Mouse (Mus musculus): ENCODE measurements around the gene Ccdc186.
"Not testable (repeated sequence)": the region's sequence is repeated elsewhere in the genome, so short reads cannot be mapped to it uniquely, and the experiment has no call there.

The Ccdc186 gene

GRCm38 (mm10) chr19:56801656-56802351, 20.2 kb downstream of the Ccdc186 start:
- no peak for DNase-seq (ENCODE audit: low read depth, low spot score)

GRCm38 (mm10) chr19:56800930-56801655, 20.9 kb downstream of the Ccdc186 start:
- no peak for DNase-seq (ENCODE audit: low read depth, low spot score)

- DNase-seq (ENCODE audit: low read depth, low spot score) = no peak
These were observed 21.8 kb downstream of the Ccdc186 start for GRCm38 (mm10) chr19:56800226-56800625.

GRCm38 (mm10) chr19:56797376-56797775, 24.6 kb downstream of the Ccdc186 start:
- no peak for DNase-seq (ENCODE audit: low read depth, low spot score)

- DNase-seq (ENCODE audit: low read depth, low spot score) = no peak
These were observed 33.0 kb downstream of the Ccdc186 start for GRCm38 (mm10) chr19:56788952-56789351.

- no peak for DNase-seq (ENCODE audit: low read depth, low spot score)
These were observed 34.1 kb downstream of the Ccdc186 start for GRCm38 (mm10) chr19:56787911-56788310.

DNA sequence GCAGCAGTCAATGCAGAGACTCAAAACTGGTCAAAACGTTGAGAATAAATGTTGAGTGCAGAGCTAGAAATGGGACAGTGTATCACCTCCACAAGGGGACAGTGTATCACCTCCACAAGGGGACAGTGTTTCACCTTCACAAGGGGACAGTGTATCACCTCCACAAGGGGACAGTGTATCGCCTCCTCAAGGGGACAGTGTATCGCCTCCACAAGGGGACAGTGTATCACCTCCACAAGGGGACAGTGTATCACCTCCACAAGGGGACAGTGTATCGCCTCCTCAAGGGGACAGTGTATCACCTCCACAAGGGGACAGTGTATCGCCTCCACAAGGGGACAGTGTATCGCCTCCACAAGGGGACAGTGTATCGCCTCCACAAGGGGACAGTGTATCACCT, 43.5 kb downstream of the Ccdc186 start:
- not testable (repeated sequence) for DNase-seq (ENCODE audit: low read depth, low spot score)

GRCm38 (mm10) chr19:56776719-56777382, 45.1 kb downstream of the Ccdc186 start:
- DNase-seq (ENCODE audit: low read depth, low spot score) = peak; percentile 25

DNA sequence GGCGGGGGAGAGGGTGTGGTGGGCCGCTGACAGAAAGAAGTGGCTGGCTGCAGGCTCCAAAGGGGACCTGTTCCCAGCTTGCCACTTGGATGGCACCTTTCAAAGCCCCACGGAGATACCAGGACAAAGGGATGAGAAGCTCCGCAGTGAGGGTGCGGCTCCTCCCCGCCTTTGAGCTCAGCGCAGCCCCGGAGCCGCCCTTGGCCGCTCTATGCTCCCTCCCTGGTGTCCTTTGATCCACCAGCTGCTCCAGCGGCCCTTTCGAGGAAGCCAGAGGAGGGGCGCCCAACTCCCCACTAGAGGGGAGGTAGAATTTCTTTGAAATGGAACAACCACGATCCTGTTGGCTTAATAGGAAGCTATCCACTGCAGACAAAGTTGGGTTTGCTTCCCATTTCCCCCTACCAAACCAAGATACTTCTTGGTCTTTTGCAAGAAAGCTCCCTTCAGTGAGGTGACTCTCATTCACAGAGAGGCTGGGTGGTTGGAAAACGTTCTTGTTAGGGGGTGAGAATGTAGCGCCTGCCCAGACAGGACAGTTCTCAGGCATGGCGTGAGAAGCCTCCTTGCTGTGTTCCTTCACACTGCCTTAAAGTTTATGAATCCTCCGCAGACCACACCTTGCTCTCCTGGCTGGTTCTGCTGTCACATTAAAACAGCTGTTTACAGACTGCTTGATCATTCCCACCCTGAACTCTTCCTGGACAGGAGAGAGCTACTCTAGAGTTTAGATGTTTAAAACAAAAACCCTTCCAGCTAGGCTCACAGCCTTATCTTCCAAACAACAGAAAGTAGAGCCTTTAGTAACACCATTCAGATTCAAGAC, 45.9 kb downstream of the Ccdc186 start:
- peak; percentile 16 for DNase-seq (ENCODE audit: low read depth, low spot score)

DNA sequence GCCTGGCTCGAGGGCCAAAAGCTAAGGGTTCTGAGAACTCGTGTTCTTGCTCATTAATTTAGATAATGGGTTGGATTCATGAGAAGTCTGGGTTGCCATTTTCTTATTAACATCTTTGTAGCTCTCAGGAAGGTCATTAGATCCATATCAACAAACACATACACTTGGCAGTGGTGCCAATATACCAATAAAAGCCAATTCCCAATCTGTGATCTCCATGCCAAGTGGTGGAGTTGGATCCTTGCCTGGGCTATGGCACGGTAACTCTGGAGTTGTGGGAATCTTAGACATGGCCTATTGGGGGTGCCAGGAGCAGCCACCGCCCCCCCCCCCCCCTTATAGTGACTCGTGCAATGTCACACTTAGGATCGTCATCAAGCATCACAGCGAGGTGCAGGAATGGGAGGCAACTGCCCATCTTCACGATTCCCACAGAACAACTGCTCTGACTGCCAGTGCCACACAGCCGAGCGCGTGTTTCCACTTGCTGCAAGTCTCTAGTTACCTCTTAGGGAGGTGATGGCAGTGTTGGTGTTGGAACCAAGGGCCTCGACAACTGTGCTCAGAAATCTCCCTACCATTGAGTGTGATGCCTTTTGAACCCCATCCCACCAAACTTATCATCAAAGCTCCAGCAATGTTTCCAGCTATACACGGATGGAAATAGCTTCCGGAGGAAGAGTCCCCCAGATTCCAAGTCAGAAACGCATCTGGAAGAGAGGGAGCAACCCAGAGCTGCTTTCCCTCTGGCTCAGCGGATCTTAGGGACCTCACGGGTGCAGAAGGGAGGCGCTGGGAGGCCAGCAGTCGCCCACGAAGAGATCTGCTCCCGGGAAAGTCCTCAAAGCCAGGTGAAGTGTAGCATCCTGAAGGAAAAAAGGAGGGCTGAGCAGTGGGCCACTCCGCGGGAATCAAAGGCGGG, 46.8 kb downstream of the Ccdc186 start:
- DNase-seq (ENCODE audit: low read depth, low spot score) = no peak

DNA sequence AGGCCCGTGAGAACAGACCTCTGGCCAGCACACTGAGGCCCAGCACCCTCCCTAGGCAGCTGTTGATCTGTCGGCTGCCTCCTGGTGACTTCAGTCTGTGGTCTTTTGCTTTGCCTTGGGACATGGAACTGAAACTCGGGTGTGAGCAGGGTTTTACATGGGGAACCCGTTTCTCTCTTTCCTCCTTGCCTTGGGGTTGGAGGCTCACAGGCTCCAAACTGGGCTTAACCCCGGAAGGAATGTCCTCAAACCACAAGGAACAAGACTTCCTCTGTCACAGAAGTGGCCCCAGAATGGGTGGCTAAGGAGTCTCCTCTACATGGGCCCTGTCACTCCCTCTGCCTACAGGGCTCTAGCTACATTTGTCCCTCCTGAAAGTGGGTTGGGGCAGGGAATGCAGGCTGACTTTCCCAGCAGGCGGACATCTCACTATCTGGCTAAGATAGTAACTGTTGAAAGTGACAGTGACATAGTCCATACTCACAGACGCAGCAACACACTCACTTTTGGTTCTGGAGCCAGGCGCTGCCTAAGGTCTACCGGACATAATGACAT, 47.5 kb downstream of the Ccdc186 start:
- DNase-seq (ENCODE audit: low read depth, low spot score) = no peak

DNA sequence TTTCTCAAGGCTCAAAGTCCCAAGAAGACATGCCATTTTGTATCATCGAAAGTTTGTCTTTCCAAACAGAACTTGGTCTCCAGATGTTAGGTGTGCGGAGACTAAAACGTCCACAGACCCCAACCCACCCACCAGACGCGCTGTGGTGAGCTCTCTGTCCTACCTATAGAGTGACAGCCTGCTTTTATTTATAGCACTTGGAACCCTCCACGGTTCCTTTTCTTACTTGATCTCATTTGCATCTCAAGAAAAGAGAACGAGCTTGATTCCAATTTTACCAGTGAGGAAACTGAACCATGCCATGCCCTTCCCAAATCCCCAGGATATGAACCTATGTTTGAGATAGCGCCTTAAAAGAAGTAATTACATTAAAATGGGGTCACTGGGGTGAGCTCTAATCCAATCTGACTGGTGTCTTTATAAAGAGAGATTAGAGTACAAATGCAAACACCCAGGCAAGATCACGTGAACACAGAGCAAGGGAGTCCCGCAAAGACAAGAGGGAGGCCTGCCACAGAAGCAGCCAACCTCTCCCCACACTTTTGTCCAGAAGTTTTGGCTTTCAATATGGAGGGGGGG, 48.5 kb downstream of the Ccdc186 start:
- no peak for DNase-seq (ENCODE audit: low read depth, low spot score)

GRCm38 (mm10) chr19:56772158-56772557, 49.8 kb downstream of the Ccdc186 start:
- no peak for DNase-seq (ENCODE audit: low read depth, low spot score)

DNA sequence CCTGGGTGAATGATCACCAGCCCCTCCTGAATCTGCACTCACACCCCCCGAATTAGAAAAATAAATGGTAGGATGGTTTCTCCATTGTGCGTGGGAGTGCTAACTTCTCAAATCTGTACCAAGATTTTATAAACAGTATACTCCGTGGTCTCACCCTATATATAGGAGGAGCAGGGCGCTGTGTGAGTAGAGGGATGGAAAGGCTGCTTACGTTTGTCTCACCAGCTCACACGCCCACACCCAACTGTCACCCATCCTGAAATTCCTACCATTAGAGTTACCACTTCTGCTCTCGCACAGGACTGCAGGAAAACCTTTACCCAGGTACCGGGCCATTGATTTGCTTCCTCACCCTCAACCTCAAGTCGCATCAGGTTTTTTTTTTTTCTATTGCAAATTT, 53.0 kb downstream of the Ccdc186 start:
- no peak for DNase-seq (ENCODE audit: low read depth, low spot score)

DNA sequence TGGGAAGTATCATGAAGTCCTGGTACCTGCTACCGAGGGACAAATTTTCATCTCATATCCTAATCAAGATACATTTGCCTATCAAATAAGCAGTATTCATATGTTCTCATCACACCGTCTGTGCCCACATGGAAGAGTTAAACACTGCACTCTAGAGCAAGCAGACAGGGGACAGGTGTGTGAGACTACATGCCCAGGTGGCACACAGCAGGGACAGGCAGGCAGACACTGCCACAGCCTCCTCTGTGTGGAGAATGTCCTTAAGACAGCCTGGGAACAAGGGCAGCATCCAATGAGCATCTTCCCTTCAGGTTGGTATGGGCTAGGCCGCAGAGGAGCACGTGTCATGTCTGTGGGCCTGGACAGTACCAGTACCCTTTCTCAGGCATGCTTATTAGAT, 59.3 kb downstream of the Ccdc186 start:
- DNase-seq (ENCODE audit: low read depth, low spot score) = no peak

DNA sequence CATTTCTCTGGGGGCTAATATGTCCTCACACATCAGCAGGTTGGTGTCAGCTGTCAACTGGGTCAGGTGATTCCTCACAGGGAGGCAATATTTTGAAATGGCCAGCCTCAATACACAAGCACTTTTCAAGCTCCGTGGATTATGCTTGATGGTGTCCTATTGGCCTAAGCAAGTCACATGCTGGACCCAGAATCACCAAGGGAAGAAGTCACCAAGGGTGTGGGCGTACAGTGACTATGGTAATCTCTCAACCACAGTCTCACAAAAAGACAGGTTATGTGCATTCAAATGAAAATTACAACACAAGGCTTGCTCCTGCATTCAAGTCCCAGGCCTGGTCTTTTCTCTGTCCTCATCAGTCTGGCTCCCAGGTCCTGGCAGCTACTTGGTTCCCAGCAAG, 60.3 kb downstream of the Ccdc186 start:
- no peak for DNase-seq (ENCODE audit: low read depth, low spot score)

DNA sequence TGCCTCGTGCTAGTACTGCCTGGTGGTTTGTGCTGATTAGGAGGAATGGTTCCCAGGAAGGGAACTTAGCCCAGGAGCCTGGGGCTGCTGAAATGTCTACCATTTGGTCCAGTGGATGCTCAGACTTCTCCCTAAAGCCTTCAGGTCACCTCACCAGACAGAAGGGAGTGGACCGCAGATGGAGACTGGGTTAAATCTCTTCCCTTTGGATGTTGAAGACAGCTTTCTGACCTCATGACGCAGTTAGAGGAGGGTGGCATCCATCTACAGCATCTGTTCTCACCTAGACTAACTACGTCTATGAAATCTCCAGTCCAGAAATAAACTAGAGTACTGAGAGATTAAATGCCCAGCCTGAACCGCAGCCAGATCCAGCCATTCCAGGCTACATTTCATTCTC, 60.9 kb downstream of the Ccdc186 start:
- DNase-seq (ENCODE audit: low read depth, low spot score) = no peak

GRCm38 (mm10) chr19:56760306-56760940, 61.6 kb downstream of the Ccdc186 start:
- DNase-seq (ENCODE audit: low read depth, low spot score) = no peak

DNA sequence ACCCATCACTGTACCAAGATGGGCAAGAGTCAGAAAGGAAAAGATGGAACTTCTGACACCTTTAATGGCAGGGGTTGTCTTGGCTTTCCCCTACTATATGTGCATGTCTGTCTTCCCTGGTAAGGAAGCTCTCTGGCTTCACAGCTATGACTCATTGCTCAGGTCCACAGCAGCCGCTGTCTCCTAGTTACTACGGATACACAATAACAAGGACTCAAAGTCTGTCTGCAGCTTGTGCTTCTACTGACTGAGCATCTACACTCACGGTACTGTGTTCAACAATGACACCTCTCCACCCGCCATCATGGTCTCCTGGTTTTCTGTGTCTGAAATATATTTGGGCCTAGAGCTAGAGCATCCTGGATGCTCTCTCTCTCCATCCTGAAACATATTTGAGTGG, 62.2 kb downstream of the Ccdc186 start:
- no peak for DNase-seq (ENCODE audit: low read depth, low spot score)

GRCm38 (mm10) chr19:56758311-56758710, 63.7 kb downstream of the Ccdc186 start:
- no peak for DNase-seq (ENCODE audit: low read depth, low spot score)
